Mouse (Mus musculus) leukemia stem cell, adult 10-12 weeks (primary cell): ENCODE results near the gene Tbca. TPM values are rescaled to one million over a fixed set of nuclear protein-coding genes. Genes with fewer than 3 reads are reported as not detected.

Experiments used
- polyA plus RNA-seq: library from polyadenylated mRNA; stranded (reverse); fragments of >175 nt; gene quantifications from 2 replicates; pipeline ENCODE4 v1.2.3, GENCODE M21; 2012; ENCODE audit warnings: low replicate concordance

Tbca gene
- polyA plus RNA-seq: 1.8 TPM in 1 of 2 replicates, not detected in the other

GRCm38 (mm10) chr13:94788771-94789649 lies at the start of gene Tbca:
Tbca (plus strand) TSS chr13:94788910.

GRCm38 (mm10) chr13:94875396-94875880 lies 86.7 kb downstream of the Tbca start, which contains the start of gene Otp:
Otp (plus strand) TSS chr13:94875602.

Other genes with a start within 250 kb of the Tbca start
- gene Otp, start 86.7 kb downstream of the Tbca start, polyA plus RNA-seq: not detected in 2 replicates
- 5.2 and 6.8 TPM in 2 replicates for gene Wdr41, start 187.4 kb downstream of the Tbca start, polyA plus RNA-seq